Mouse (Mus musculus): ENCODE data around the gene Tardbp.

GRCm38 (mm10) chr4:148598826-148599225, 28.0 kb downstream of the Tardbp start:
- TF ChIP-seq POLR2A (IDR thresholded peaks at IDR 0.05; ENCODE audit: insufficient read depth, low read depth, low read length) (no peak), CTCF (IDR thresholded peaks at IDR 0.05; ENCODE audit: insufficient read depth, low read depth, low read length) (no peak)
